In genomic region chr3:101110838-101111103, GRCm38 (mm10) we compare ENCODE assay signal across 8 mouse cellular contexts. TPM values are rescaled to one million over a fixed set of nuclear protein-coding genes. Genes with fewer than 3 reads are reported as not detected.
A peak's percentile ranks its signal among the peaks of the same experiment; 100 is the strongest.
DNase-seq lines count a peak whose midpoint lies in the region; ATAC-seq lines count a peak whose summit lies in the region.

No protein-coding gene starts in this region.

- ATAC-seq in heart, embryonic 14.5 days (ENCODE audit: insufficient number of reproducible peaks, insufficient read depth, low FRiP score, low read depth), result no peak
- no peak for ATAC-seq in hindbrain, embryonic 14.5 days (ENCODE audit: low FRiP score)
- peak; percentile 31 for ATAC-seq in midbrain, embryonic 13.5 days
- no peak for ATAC-seq in frontal cortex, adult (ENCODE audit: low TSS enrichment)
- ATAC-seq in erythroid progenitor cell, adult 5-6 weeks (replicated peaks; ENCODE audit: low FRiP score, poor library complexity, severe bottlenecking), result no peak

- no peaks in the 10 kb centered on the region; the same call in 1 of the 2 replicates for H3K36me3 ChIP-seq in heart, embryonic 14.5 days (ENCODE audit: control insufficient read depth, insufficient read depth, low read length)
- H3K36me3 ChIP-seq in hindbrain, embryonic 14.5 days (replicated peaks; ENCODE audit: control insufficient read depth, insufficient read depth), result no peaks in the 10 kb centered on the region
- no peaks in the 10 kb centered on the region for H3K36me3 ChIP-seq in midbrain, embryonic 13.5 days

- H3K4me3 ChIP-seq in heart, embryonic 14.5 days (ENCODE audit: control insufficient read depth in 1 of 2, insufficient read depth in 1 of 2, low read depth in 1 of 2, low read length in 2 of 2), result peak overlapping the region; percentile 82 to 86
- H3K4me3 ChIP-seq in brown adipose tissue, adult 24 weeks (ENCODE audit: insufficient read depth, low read depth, low read length), result peak overlapping the region; percentile 77; the same call in 1 of the 2 replicates
- peak overlapping the region; percentile 71 for H3K4me3 ChIP-seq in hindbrain, embryonic 14.5 days (replicated peaks; ENCODE audit: low read length)
- H3K4me3 ChIP-seq in midbrain, embryonic 13.5 days (replicated peaks), result peak overlapping the region; percentile 82

- H3K9ac ChIP-seq in heart, embryonic 14.5 days (ENCODE audit: low read length), result peak overlapping the region; percentile 97
- H3K9ac ChIP-seq in hindbrain, embryonic 14.5 days, result peak overlapping the region; percentile 85; the same call in 1 of the 2 replicates
- peak overlapping the region; percentile 91; the same call in 1 of the 2 replicates for H3K9ac ChIP-seq in midbrain, embryonic 13.5 days (replicated peaks)

- H3K4me2 ChIP-seq in heart, embryonic 14.5 days (ENCODE audit: low read length), result peak overlapping the region; percentile 89
- peak overlapping the region; percentile 95 for H3K4me2 ChIP-seq in hindbrain, embryonic 14.5 days (replicated peaks)
- peak overlapping the region; percentile 95 for H3K4me2 ChIP-seq in midbrain, embryonic 13.5 days (replicated peaks)

- H3K4me1 ChIP-seq in heart, embryonic 14.5 days (ENCODE audit: control insufficient read depth in 2 of 2, insufficient read depth in 2 of 2, low read length in 2 of 2), result peaks cover 24 to 32% of the 10 kb centered on the region in 2 experiments
- H3K4me1 ChIP-seq in brown adipose tissue, adult 24 weeks (ENCODE audit: control insufficient read depth, insufficient read depth, insufficient read length, low read length), result no peaks in the 10 kb centered on the region
- H3K4me1 ChIP-seq in hindbrain, embryonic 14.5 days (replicated peaks; ENCODE audit: control insufficient read depth, insufficient read depth, low read length), result peaks cover 27% of the 10 kb centered on the region
- H3K4me1 ChIP-seq in midbrain, embryonic 13.5 days (replicated peaks), result peaks cover 47% of the 10 kb centered on the region

- peak overlapping the region; percentile 91 to 97 for H3K27ac ChIP-seq in heart, embryonic 14.5 days (replicated peaks in 1 of 2; ENCODE audit: control insufficient read depth in 1 of 2, insufficient read depth in 1 of 2, low read depth in 2 of 2, low read length in 2 of 2)
- H3K27ac ChIP-seq in brown adipose tissue, adult 24 weeks (replicated peaks; ENCODE audit: low read depth, low read length), result no peak overlapping the region
- no peak overlapping the region for H3K27ac ChIP-seq in hindbrain, embryonic 14.5 days
- no peak overlapping the region for H3K27ac ChIP-seq in midbrain, embryonic 13.5 days

- H3K27me3 ChIP-seq in heart, embryonic 14.5 days (ENCODE audit: control insufficient read depth, insufficient read depth, low read length), result no peaks in the 10 kb centered on the region
- H3K27me3 ChIP-seq in hindbrain, embryonic 14.5 days (ENCODE audit: control insufficient read depth, insufficient read depth, low read length), result no peaks in the 10 kb centered on the region
- peaks cover 4% of the 10 kb centered on the region for H3K27me3 ChIP-seq in midbrain, embryonic 13.5 days

- no peaks in the 10 kb centered on the region for H3K9me3 ChIP-seq in heart, embryonic 14.5 days (ENCODE audit: control insufficient read depth, low read length)
- no peaks in the 10 kb centered on the region for H3K9me3 ChIP-seq in hindbrain, embryonic 14.5 days (ENCODE audit: control insufficient read depth, low read length)
- no peaks in the 10 kb centered on the region for H3K9me3 ChIP-seq in midbrain, embryonic 13.5 days

- intact Hi-C loops in heart, postnatal 25 days (cut with DNase I), result loop anchor here (5.0 kb wide), 1 partner anchor 52 kb away; no protein-coding TSS in a partner anchor

- DNase-seq in heart, postnatal 25 days (ENCODE audit: low spot score), result no peak
- no peak for DNase-seq in hindbrain, embryonic 14.5 days (ENCODE audit: low spot score)
- DNase-seq in cerebellum, postnatal 14 days, result no peak

RNA-seq across cellular contexts. Expression of gene Ptgfrn, which starts 0.7 kb away (rescaled TPM):
- 10.0 and 10.2 TPM in 2 replicates for polyA plus RNA-seq in heart, embryonic 14.5 days (2014; fragmentation: Nextera tagmentation; extraction: Ambion mirVana)
- total RNA-seq in heart, postnatal 25 days (2021), result 10 to 100 TPM; 31.0 to 34.9 TPM
- polyA plus RNA-seq in brown adipose tissue, adult 24 weeks (2012; ENCODE audit: insufficient read depth, insufficient read length, missing spikeins), result 3.8 and 7.5 TPM in 2 replicates
- polyA plus RNA-seq in hindbrain, embryonic 14.5 days (2014; fragmentation: Nextera tagmentation; extraction: Ambion mirVana), result 3.6 and 3.7 TPM in 2 replicates
- 2.3 TPM in 2 replicates for polyA plus RNA-seq in midbrain, embryonic 13.5 days (2015; fragmentation: Nextera tagmentation; extraction: Ambion mirVana)
- 0.84 TPM in 1 of 2 replicates, not detected in the other for total RNA-seq in erythroid progenitor cell, adult 5-6 weeks (2015; ENCODE audit: low replicate concordance)
- not detected in 2 replicates for total RNA-seq in erythroid progenitor cell, adult 5-6 weeks (2017; ENCODE audit: low replicate concordance)

Comparison
In these comparisons a context has a peak if more than half of its experiments do, and no peak if none do; other contexts are left out.
1. H3K27ac ChIP-seq: peak in heart, embryonic 14.5 days (2 of 2); none in brown adipose tissue, adult 24 weeks (single experiment), hindbrain, embryonic 14.5 days (single experiment) and midbrain, embryonic 13.5 days (single experiment).
2. Peak in every context shown above with its lines, with median percentiles within 50 percentile points of each other: H3K4me2 ChIP-seq, H3K4me3 ChIP-seq and H3K9ac ChIP-seq.